Mouse (Mus musculus): Measurements from ENCODE around the gene Dnttip1. TPM values are rescaled to one million over a fixed set of nuclear protein-coding genes. Genes with fewer than 3 reads are reported as not detected.
"Not testable (repeated sequence)": the region's sequence is repeated elsewhere in the genome, so short reads cannot be mapped to it uniquely, and the experiment has no call there.

Gene Dnttip1
- total and polyA plus RNA-seq, 3 experiments = 14.0 to 29.7 (median 17.6) TPM

DNA sequence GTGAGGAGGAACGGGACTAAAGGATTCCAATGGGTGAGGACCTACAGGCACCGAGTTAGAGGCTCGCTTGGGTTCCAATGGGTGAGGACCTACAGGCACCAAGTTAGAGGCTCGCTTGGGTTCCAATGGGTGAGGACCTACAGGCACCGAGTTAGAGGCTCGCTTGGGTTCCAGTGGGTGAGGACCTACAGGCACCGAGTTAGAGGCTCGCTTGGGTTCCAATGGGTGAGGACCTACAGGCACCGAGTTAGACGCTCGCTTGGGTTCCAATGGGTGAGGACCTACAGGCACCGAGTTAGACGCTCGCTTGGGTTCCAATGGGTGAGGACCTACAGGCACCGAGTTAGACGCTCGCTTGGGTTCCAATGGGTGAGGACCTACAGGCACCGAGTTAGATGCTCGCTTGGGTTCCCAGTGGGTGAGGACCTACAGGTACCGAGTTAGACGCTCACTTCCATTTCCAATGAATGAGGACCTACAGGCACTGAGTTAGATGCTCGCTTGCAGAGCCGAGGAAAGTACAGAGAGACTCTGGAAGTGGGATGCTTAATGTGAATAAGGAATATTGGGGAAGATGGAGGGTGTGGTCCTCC, 29.5 kb upstream of the Dnttip1 start:
- dilution Hi-C loops (cut with MboI; ENCODE audit: extremely low pct_ligation_motif_present, extremely low pct_unique_long_range_greater_than_20kb, low sequenced_read_pairs); H3K79me2 ChIP-seq (replicated peaks; ENCODE audit: control insufficient read depth, extremely low read depth, insufficient read depth, poor library complexity, severe bottlenecking); H3K9me3 ChIP-seq (replicated peaks; ENCODE audit: low read length); H3K27ac ChIP-seq (ENCODE audit: insufficient read depth, low read depth); DNase-seq (ENCODE audit: extremely low read depth); H3K4me1 ChIP-seq (ENCODE audit: control insufficient read depth in 1 of 2, insufficient read depth in 2 of 2); in situ Hi-C loops (cut with MboI; ENCODE audit: low pct_ligation_motif_present, low pct_unique_long_range_greater_than_20kb, low sequenced_read_pairs); H3K36me3 ChIP-seq (replicated peaks in 1 of 2; ENCODE audit: control insufficient read depth in 1 of 2, insufficient read depth in 1 of 2, low read length in 1 of 2): not testable (repeated sequence)
- Histone ChIP-seq H3K4me2 (ENCODE audit: insufficient read depth, low read depth, poor library complexity, severe bottlenecking) (peak overlapping the region; percentile 69), H3K27me3 (replicated peaks) (peaks cover 81% of the 10 kb centered on the region), H3K4me3 (replicated peaks in 1 of 3; ENCODE audit: low read depth in 2 of 3, low read length in 2 of 3, poor library complexity in 1 of 3) (peak overlapping the region in 2 of 3 experiments; percentile 33 to 38), H3K9ac (ENCODE audit: insufficient read depth, low read depth) (peak overlapping the region; percentile 63)
- peak; percentile 74 for TF ChIP-seq POLR2A (IDR thresholded peaks at IDR 0.05; ENCODE audit: low read depth, low read length)
- TF ChIP-seq NELFE (IDR thresholded peaks at IDR 0.05; ENCODE audit: low read depth, low read length) = peak; percentile 53; the same call in 1 of the 2 replicates
- TF ChIP-seq TCF12 (IDR thresholded peaks at IDR 0.05; ENCODE audit: low read depth, low read length) = peak; percentile 39; the same call in 1 of the 2 replicates
- peak; percentile 91 for TF ChIP-seq MAX (IDR thresholded peaks at IDR 0.05; ENCODE audit: low read length)
- TF ChIP-seq HCFC1 (IDR thresholded peaks at IDR 0.05; ENCODE audit: low read depth, low read length) = peak; percentile 66

DNA sequence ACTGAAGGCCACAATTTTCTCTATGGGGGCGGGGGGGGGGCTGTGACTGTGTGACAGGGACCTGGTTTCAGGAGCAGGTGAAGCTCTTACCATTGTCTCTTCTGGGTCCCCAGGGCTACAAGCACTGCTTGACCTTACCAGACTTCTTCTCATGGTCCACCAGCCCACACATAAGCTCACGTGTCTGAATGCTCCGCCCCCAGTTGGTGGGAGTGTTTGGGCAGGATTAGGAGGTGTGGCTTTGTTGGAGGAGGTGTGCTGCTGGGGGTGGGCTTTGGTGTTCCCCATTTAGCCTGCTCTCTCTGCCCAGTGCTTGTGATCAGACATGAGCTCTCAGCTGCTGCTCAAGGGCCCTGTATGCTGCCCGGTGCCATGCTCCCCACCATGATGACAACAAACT, 22.5 kb upstream of the Dnttip1 start:
- H3K27ac ChIP-seq (ENCODE audit: insufficient read depth, low read depth) = no peak overlapping the region
- no peaks in the 10 kb centered on the region for H3K36me3 ChIP-seq (replicated peaks in 1 of 2; ENCODE audit: control insufficient read depth in 1 of 2, insufficient read depth in 1 of 2, low read length in 1 of 2)
- TF ChIP-seq RAD21 (IDR thresholded peaks at IDR 0.05; ENCODE audit: low read depth, low read length) (no peak), CTCF (conservative IDR thresholded peaks at IDR 0.05 in 1 of 2, IDR thresholded peaks at IDR 0.05 in 1 of 2; ENCODE audit: low read depth in 2 of 2, low read length in 2 of 2) (no peak)
- H3K4me2 ChIP-seq (ENCODE audit: insufficient read depth, low read depth, poor library complexity, severe bottlenecking) = no peak overlapping the region
- H3K4me3 ChIP-seq (replicated peaks in 1 of 3; ENCODE audit: low read depth in 2 of 3, low read length in 2 of 3, poor library complexity in 1 of 3) = no peak overlapping the region
- dilution Hi-C loops (cut with MboI; ENCODE audit: extremely low pct_ligation_motif_present, extremely low pct_unique_long_range_greater_than_20kb, low sequenced_read_pairs) (no loop called here), in situ Hi-C loops (cut with MboI; ENCODE audit: low pct_ligation_motif_present, low pct_unique_long_range_greater_than_20kb, low sequenced_read_pairs) (loop anchor here (10.0 kb wide), 1 partner anchor 58 kb away; no protein-coding TSS in a partner anchor)
- peaks cover 21% of the 10 kb centered on the region for H3K9me3 ChIP-seq (replicated peaks; ENCODE audit: low read length)
- no peak for DNase-seq (ENCODE audit: extremely low read depth)
- peaks cover 83% of the 10 kb centered on the region for H3K27me3 ChIP-seq (replicated peaks)
- H3K79me2 ChIP-seq (replicated peaks; ENCODE audit: control insufficient read depth, extremely low read depth, insufficient read depth, poor library complexity, severe bottlenecking) = no peaks in the 10 kb centered on the region
- no peaks in the 10 kb centered on the region for H3K4me1 ChIP-seq (ENCODE audit: control insufficient read depth in 1 of 2, insufficient read depth in 2 of 2)
- H3K9ac ChIP-seq (ENCODE audit: insufficient read depth, low read depth) = no peak overlapping the region

DNA sequence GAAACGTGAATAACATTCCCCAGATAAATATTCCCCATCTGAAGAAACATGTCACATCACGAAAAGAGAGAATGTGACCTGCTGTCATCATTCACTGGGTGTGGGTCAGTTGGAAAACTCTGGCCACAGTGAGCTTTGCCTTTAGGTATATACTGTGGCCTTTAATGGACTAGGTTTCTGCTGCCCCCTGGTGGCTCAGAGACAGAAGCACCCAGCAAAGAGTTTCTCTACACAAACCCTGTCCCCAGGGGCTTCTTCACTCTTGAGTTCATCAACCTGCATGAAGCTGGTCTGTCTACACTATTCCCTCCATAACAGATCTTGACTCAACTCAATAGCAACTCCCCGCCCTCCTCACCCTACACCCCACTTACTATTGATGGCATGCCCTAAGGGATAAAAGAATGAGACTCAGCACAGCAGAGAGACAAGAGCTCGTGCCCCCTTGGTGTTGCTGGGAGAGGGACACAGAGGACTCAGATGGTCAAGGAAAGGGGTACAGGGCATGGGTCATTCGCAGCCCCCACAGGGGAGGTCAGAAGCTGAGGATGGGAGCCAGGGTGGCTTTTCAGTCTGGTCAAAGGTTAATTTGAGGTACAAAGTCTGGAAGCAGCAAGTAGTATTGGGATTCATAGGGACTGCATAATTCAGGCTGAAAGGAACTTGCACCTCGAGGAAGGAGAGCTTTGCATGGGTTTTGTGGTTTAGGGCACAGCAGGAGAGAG, 19.7 kb upstream of the Dnttip1 start:
- peak; percentile 69 for DNase-seq (ENCODE audit: extremely low read depth)
- dilution Hi-C loops (cut with MboI; ENCODE audit: extremely low pct_ligation_motif_present, extremely low pct_unique_long_range_greater_than_20kb, low sequenced_read_pairs) = no loop called here
- TF ChIP-seq ZMIZ1 (IDR thresholded peaks at IDR 0.05; ENCODE audit: low read depth, low read length) = no peak
- TF ChIP-seq SMC3 (IDR thresholded peaks at IDR 0.05; ENCODE audit: low read depth, low read length) = peak; percentile 89
- no peak for TF ChIP-seq IRF4 (IDR thresholded peaks at IDR 0.05; ENCODE audit: low read depth, low read length)
- no peak for TF ChIP-seq ZNF384 (IDR thresholded peaks at IDR 0.05; ENCODE audit: low read depth, low read length)
- TF ChIP-seq POLR2AphosphoS2 (IDR thresholded peaks at IDR 0.05; ENCODE audit: low read depth, low read length) = no peak
- TF ChIP-seq BHLHE40 (IDR thresholded peaks at IDR 0.05; ENCODE audit: low read depth, low read length) = no peak
- no peak for TF ChIP-seq JUN (IDR thresholded peaks at IDR 0.05; ENCODE audit: insufficient read depth, low read depth, low read length)
- no peak for TF ChIP-seq NRF1 (IDR thresholded peaks at IDR 0.05; ENCODE audit: low read depth, low read length)
- TF ChIP-seq GABPA (IDR thresholded peaks at IDR 0.05; ENCODE audit: insufficient replicate concordance, low read depth, low read length) = no peak
- no peak for TF ChIP-seq TBP (conservative IDR thresholded peaks at IDR 0.05; ENCODE audit: low read depth, low read length)
- no peak for TF ChIP-seq UBTF (IDR thresholded peaks at IDR 0.05; ENCODE audit: low read depth, low read length)
- no peak for TF ChIP-seq ETS1 (conservative IDR thresholded peaks at IDR 0.05; ENCODE audit: low read depth, low read length)
- no peak for TF ChIP-seq KAT2A (IDR thresholded peaks at IDR 0.05; ENCODE audit: insufficient replicate concordance, low read length)
- TF ChIP-seq NELFE (IDR thresholded peaks at IDR 0.05; ENCODE audit: low read depth, low read length) = no peak; the same call in 1 of the 2 replicates
- no peak for TF ChIP-seq MYC (IDR thresholded peaks at IDR 0.05; ENCODE audit: low read depth, low read length)
- TF ChIP-seq MAX (IDR thresholded peaks at IDR 0.05; ENCODE audit: low read length) = no peak
- TF ChIP-seq E2F4 (IDR thresholded peaks at IDR 0.05; ENCODE audit: insufficient replicate concordance, low read depth, low read length) = no peak
- TF ChIP-seq HCFC1 (IDR thresholded peaks at IDR 0.05; ENCODE audit: low read depth, low read length) = no peak
- no peak for TF ChIP-seq USF2 (conservative IDR thresholded peaks at IDR 0.05; ENCODE audit: low read depth, low read length)
- no peak for TF ChIP-seq TCF12 (IDR thresholded peaks at IDR 0.05; ENCODE audit: low read depth, low read length)

More for the DNA sequence above, 19.7 kb upstream of the Dnttip1 start:
- no peak overlapping the region for H3K4me2 ChIP-seq (ENCODE audit: insufficient read depth, low read depth, poor library complexity, severe bottlenecking)
- H3K27me3 ChIP-seq (replicated peaks) = peaks cover 66% of the 10 kb centered on the region
- H3K27ac ChIP-seq (ENCODE audit: insufficient read depth, low read depth) = no peak overlapping the region
- H3K36me3 ChIP-seq (replicated peaks in 1 of 2; ENCODE audit: control insufficient read depth in 1 of 2, insufficient read depth in 1 of 2, low read length in 1 of 2) = no peaks in the 10 kb centered on the region
- no peak overlapping the region for H3K9ac ChIP-seq (ENCODE audit: insufficient read depth, low read depth)
- in situ Hi-C loops (cut with MboI; ENCODE audit: low pct_ligation_motif_present, low pct_unique_long_range_greater_than_20kb, low sequenced_read_pairs) = loop anchor here (10.0 to 25.0 kb wide), 2 partner anchors 61 to 314 kb away; partner anchors contain the start of genes Matn4 and Rbpjl
- peaks cover 18% of the 10 kb centered on the region for H3K9me3 ChIP-seq (replicated peaks; ENCODE audit: low read length)
- no peak overlapping the region for H3K4me3 ChIP-seq (replicated peaks in 1 of 3; ENCODE audit: low read depth in 2 of 3, low read length in 2 of 3, poor library complexity in 1 of 3)
- H3K79me2 ChIP-seq (replicated peaks; ENCODE audit: control insufficient read depth, extremely low read depth, insufficient read depth, poor library complexity, severe bottlenecking) = no peaks in the 10 kb centered on the region
- H3K4me1 ChIP-seq (ENCODE audit: control insufficient read depth in 1 of 2, insufficient read depth in 2 of 2) = 0 out of 4 replicates have a peak, but pooled peaks cover 0 to 2% of the 10 kb centered on the region in 2 experiments
